ENCODE assay signal across 8 mouse cellular contexts in genomic region chr13:29985855-29986755, GRCm38 (mm10). TPM values are rescaled to one million over a fixed set of nuclear protein-coding genes. Genes with fewer than 3 reads are reported as not detected.
DNase-seq lines count a peak whose midpoint lies in the region; ATAC-seq and TF ChIP-seq lines count a peak whose summit lies in the region.

Gene E2f3 (minus strand): TSS chr13:29986063.

- no peak for TF ChIP-seq RAD21 in CH12.LX (IDR thresholded peaks at IDR 0.05; ENCODE audit: low read depth, low read length)

- dilution Hi-C loops in CH12.LX (cut with MboI; ENCODE audit: extremely low pct_ligation_motif_present, extremely low pct_unique_long_range_greater_than_20kb, low sequenced_read_pairs) = no loop called here

- no peaks in the 10 kb centered on the region for H3K9me3 ChIP-seq in CH12.LX (replicated peaks; ENCODE audit: low read length)
- no peaks in the 10 kb centered on the region for H3K9me3 ChIP-seq in forebrain, embryonic 11.5 days (ENCODE audit: control insufficient read depth, low read length)
- no peaks in the 10 kb centered on the region for H3K9me3 ChIP-seq in heart, embryonic 16.5 days (replicated peaks; ENCODE audit: control insufficient read depth, low read length)
- no peaks in the 10 kb centered on the region for H3K9me3 ChIP-seq in liver, embryonic 15.5 days (replicated peaks)
- no peaks in the 10 kb centered on the region for H3K9me3 ChIP-seq in neural tube, embryonic 12.5 days

- DNase-seq in CH12.LX (ENCODE audit: extremely low read depth) = peak; percentile 99
- peak; percentile 96 for DNase-seq in c-Kit-positive CD71-positive TER-119-negative erythroid progenitor cells, embryonic 14.5 days (ENCODE audit: low read depth)
- DNase-seq in forebrain, embryonic 11.5 days (ENCODE audit: low spot score) = peak; percentile 97
- DNase-seq in kidney, postnatal 36 days = peak; percentile 98 to 100
- peak; percentile 100 for DNase-seq in telencephalon, adult 2 months (ENCODE audit: low read depth, low spot score)

- peak within 1 kb of the TSS; percentile 81 for H3K9ac ChIP-seq in CH12.LX (ENCODE audit: insufficient read depth, low read depth)
- H3K9ac ChIP-seq in forebrain, embryonic 11.5 days (ENCODE audit: low read length) = peak within 1 kb of the TSS; percentile 100
- H3K9ac ChIP-seq in heart, embryonic 16.5 days (ENCODE audit: low read length) = peak within 1 kb of the TSS; percentile 100
- H3K9ac ChIP-seq in liver, embryonic 15.5 days = peak within 1 kb of the TSS; percentile 94
- H3K9ac ChIP-seq in neural tube, embryonic 12.5 days = peak within 1 kb of the TSS; percentile 97

- H3K4me1 ChIP-seq in CH12.LX (ENCODE audit: control insufficient read depth in 1 of 2, insufficient read depth in 2 of 2) = peaks cover 0 to 24% of the 10 kb centered on the region in 2 experiments; a peak in 2 of 4 replicates
- H3K4me1 ChIP-seq in forebrain, embryonic 11.5 days (replicated peaks; ENCODE audit: control insufficient read depth, insufficient read depth, low read length) = no peaks in the 10 kb centered on the region; the same call in 1 of the 2 replicates
- H3K4me1 ChIP-seq in heart, embryonic 16.5 days (ENCODE audit: control insufficient read depth, insufficient read depth, low read length) = peaks cover 16% of the 10 kb centered on the region
- H3K4me1 ChIP-seq in liver, embryonic 15.5 days (replicated peaks) = peaks cover 53% of the 10 kb centered on the region
- peaks cover 7% of the 10 kb centered on the region for H3K4me1 ChIP-seq in neural tube, embryonic 12.5 days

- ATAC-seq in forebrain, embryonic 11.5 days (replicated peaks; ENCODE audit: low FRiP score) = peak; percentile 96
- peak; percentile 95 for ATAC-seq in heart, embryonic 16.5 days (replicated peaks; ENCODE audit: extremely low read depth, insufficient read depth, low FRiP score)
- ATAC-seq in liver, embryonic 15.5 days (ENCODE audit: insufficient read depth) = peak; percentile 98
- ATAC-seq in neural tube, embryonic 12.5 days (ENCODE audit: low FRiP score, low read depth) = peak; percentile 96

- peaks cover 30% of the 10 kb centered on the region for H3K79me2 ChIP-seq in CH12.LX (replicated peaks; ENCODE audit: control insufficient read depth, extremely low read depth, insufficient read depth, poor library complexity, severe bottlenecking)

- H3K4me2 ChIP-seq in CH12.LX (ENCODE audit: insufficient read depth, low read depth, poor library complexity, severe bottlenecking) = peak within 1 kb of the TSS; percentile 42; the same call in 1 of the 2 replicates
- peak within 1 kb of the TSS; percentile 85 for H3K4me2 ChIP-seq in forebrain, embryonic 11.5 days (ENCODE audit: low read depth, low read length, severe bottlenecking)
- peak within 1 kb of the TSS; percentile 96 for H3K4me2 ChIP-seq in heart, embryonic 16.5 days (ENCODE audit: low read depth, low read length)
- H3K4me2 ChIP-seq in liver, embryonic 15.5 days = peak within 1 kb of the TSS; percentile 98
- peak within 1 kb of the TSS; percentile 88 for H3K4me2 ChIP-seq in neural tube, embryonic 12.5 days (replicated peaks)

- H3K27me3 ChIP-seq in CH12.LX (replicated peaks) = no peaks in the 10 kb centered on the region
- no peaks in the 10 kb centered on the region for H3K27me3 ChIP-seq in forebrain, embryonic 11.5 days (ENCODE audit: control insufficient read depth, insufficient read depth, low read length)
- H3K27me3 ChIP-seq in heart, embryonic 16.5 days (ENCODE audit: control insufficient read depth, insufficient read depth, low read length) = no peaks in the 10 kb centered on the region
- no peaks in the 10 kb centered on the region for H3K27me3 ChIP-seq in liver, embryonic 15.5 days
- no peaks in the 10 kb centered on the region for H3K27me3 ChIP-seq in neural tube, embryonic 12.5 days (replicated peaks)

- in situ Hi-C loops in CH12.LX (cut with MboI; ENCODE audit: low pct_ligation_motif_present, low pct_unique_long_range_greater_than_20kb, low sequenced_read_pairs) = no loop called here

- TF ChIP-seq POLR2A in CH12.LX (IDR thresholded peaks at IDR 0.05; ENCODE audit: low read depth, low read length) = peak; percentile 94

- H3K27ac ChIP-seq in CH12.LX (ENCODE audit: insufficient read depth, low read depth) = peak within 1 kb of the TSS; percentile 85
- peak within 1 kb of the TSS; percentile 96 for H3K27ac ChIP-seq in forebrain, embryonic 11.5 days (ENCODE audit: low read depth, low read length)
- H3K27ac ChIP-seq in heart, embryonic 16.5 days (ENCODE audit: low read length) = peak within 1 kb of the TSS; percentile 97
- peak within 1 kb of the TSS; percentile 89 for H3K27ac ChIP-seq in liver, embryonic 15.5 days (replicated peaks)
- peak within 1 kb of the TSS; percentile 88 for H3K27ac ChIP-seq in neural tube, embryonic 12.5 days

- H3K4me3 ChIP-seq in CH12.LX (replicated peaks in 1 of 3; ENCODE audit: low read depth in 2 of 3, low read length in 2 of 3, poor library complexity in 1 of 3) = peak within 1 kb of the TSS; percentile 79 to 94 (median 80)
- H3K4me3 ChIP-seq in forebrain, embryonic 11.5 days (ENCODE audit: low read depth, low read length) = peak within 1 kb of the TSS; percentile 98
- peak within 1 kb of the TSS; percentile 90 for H3K4me3 ChIP-seq in heart, embryonic 16.5 days (ENCODE audit: low read length)
- H3K4me3 ChIP-seq in liver, embryonic 15.5 days (replicated peaks) = peak within 1 kb of the TSS; percentile 93
- H3K4me3 ChIP-seq in neural tube, embryonic 12.5 days = peak within 1 kb of the TSS; percentile 91

- no peak for TF ChIP-seq EP300 in CH12.LX (IDR thresholded peaks at IDR 0.05; ENCODE audit: low read length)

- TF ChIP-seq CTCF in CH12.LX (conservative IDR thresholded peaks at IDR 0.05 in 1 of 2, IDR thresholded peaks at IDR 0.05 in 1 of 2; ENCODE audit: low read depth in 2 of 2, low read length in 2 of 2) = no peak

- WGBS in forebrain, embryonic 11.5 days = under 1% methylated on average over 45 of the region's 45 CpGs
- under 1% methylated on average over 45 of the region's 45 CpGs for WGBS in heart, embryonic 16.5 days
- under 1% methylated on average over 45 of the region's 45 CpGs for WGBS in liver, embryonic 15.5 days (ENCODE audit: insufficient replicate concordance)
- WGBS in neural tube, embryonic 12.5 days = under 1% methylated on average over 45 of the region's 45 CpGs

- H3K36me3 ChIP-seq in CH12.LX (replicated peaks in 1 of 2; ENCODE audit: control insufficient read depth in 1 of 2, insufficient read depth in 1 of 2, low read length in 1 of 2) = no peaks in the 10 kb centered on the region
- no peaks in the 10 kb centered on the region for H3K36me3 ChIP-seq in forebrain, embryonic 11.5 days (ENCODE audit: control insufficient read depth, insufficient read depth, low read length)
- no peaks in the 10 kb centered on the region for H3K36me3 ChIP-seq in heart, embryonic 16.5 days (ENCODE audit: control insufficient read depth, insufficient read depth)
- no peaks in the 10 kb centered on the region for H3K36me3 ChIP-seq in liver, embryonic 15.5 days (replicated peaks)
- no peaks in the 10 kb centered on the region for H3K36me3 ChIP-seq in neural tube, embryonic 12.5 days

TF ChIP-seq in CH12.LX, 34 proteins besides CTCF, POLR2A, EP300 and RAD21 (continues in another document):
- no peak for TF ChIP-seq ZNF384 (IDR thresholded peaks at IDR 0.05; ENCODE audit: low read depth, low read length)
- peak; percentile 97 for TF ChIP-seq NELFE (IDR thresholded peaks at IDR 0.05; ENCODE audit: low read depth, low read length)
- no peak for TF ChIP-seq USF2 (conservative IDR thresholded peaks at IDR 0.05; ENCODE audit: low read depth, low read length)
- TF ChIP-seq ZC3H11A (IDR thresholded peaks at IDR 0.05; ENCODE audit: low read depth, low read length) = no peak
- no peak for TF ChIP-seq GABPA (IDR thresholded peaks at IDR 0.05; ENCODE audit: insufficient replicate concordance, low read depth, low read length)
- TF ChIP-seq JUND (conservative IDR thresholded peaks at IDR 0.05; ENCODE audit: low read depth, low read length) = no peak
- TF ChIP-seq ZKSCAN1 (IDR thresholded peaks at IDR 0.05; ENCODE audit: borderline replicate concordance, low read depth, low read length) = no peak
- TF ChIP-seq TCF12 (IDR thresholded peaks at IDR 0.05; ENCODE audit: low read depth, low read length) = peak; percentile 96
- TF ChIP-seq POLR2AphosphoS2 (IDR thresholded peaks at IDR 0.05; ENCODE audit: low read depth, low read length) = peak; percentile 91; the same call in 1 of the 2 replicates
- no peak; the same call in 1 of the 2 replicates for TF ChIP-seq UBTF (IDR thresholded peaks at IDR 0.05; ENCODE audit: low read depth, low read length)
- peak; percentile 79; the same call in 1 of the 2 replicates for TF ChIP-seq CHD1 (IDR thresholded peaks at IDR 0.05; ENCODE audit: low read depth, low read length)
- TF ChIP-seq PAX5 (IDR thresholded peaks at IDR 0.05; ENCODE audit: low read length) = no peak
- peak; percentile 42; the same call in 1 of the 2 replicates for TF ChIP-seq BHLHE40 (IDR thresholded peaks at IDR 0.05; ENCODE audit: low read depth, low read length)
- TF ChIP-seq RCOR1 (conservative IDR thresholded peaks at IDR 0.05; ENCODE audit: low read depth, low read length) = no peak
- TF ChIP-seq MEF2A (IDR thresholded peaks at IDR 0.05; ENCODE audit: borderline replicate concordance, low read depth, low read length) = peak; percentile 73; the same call in 1 of the 2 replicates
- TF ChIP-seq MAX (IDR thresholded peaks at IDR 0.05; ENCODE audit: low read length) = peak; percentile 82
- peak; percentile 99 for TF ChIP-seq SIN3A (IDR thresholded peaks at IDR 0.05; ENCODE audit: low read length)
- no peak for TF ChIP-seq MAFK (IDR thresholded peaks at IDR 0.05; ENCODE audit: insufficient replicate concordance, low read length)
- TF ChIP-seq MYC (IDR thresholded peaks at IDR 0.05; ENCODE audit: low read depth, low read length) = peak; percentile 78; the same call in 1 of the 2 replicates
- TF ChIP-seq CHD2 (IDR thresholded peaks at IDR 0.05; ENCODE audit: low read length) = peak; percentile 80
- TF ChIP-seq HCFC1 (IDR thresholded peaks at IDR 0.05; ENCODE audit: low read depth, low read length) = peak; percentile 62
- TF ChIP-seq IRF4 (IDR thresholded peaks at IDR 0.05; ENCODE audit: low read depth, low read length) = peak; percentile 76; the same call in 1 of the 2 replicates
- TF ChIP-seq TBP (conservative IDR thresholded peaks at IDR 0.05; ENCODE audit: low read depth, low read length) = peak; percentile 96

RNA-seq across cellular contexts. Expression of gene E2f3, which starts in this region (rescaled TPM):
- total RNA-seq in CH12.LX (2012; rRNA removed) (7.6 and 9.4 TPM in 2 replicates), CH12.LX (2014; rRNA removed) (12.9 and 13.2 TPM in 2 replicates)
- polyA plus RNA-seq in CH12.LX (2012; ENCODE audit: insufficient read length, low read depth) = 18.2 and 20.7 TPM in 2 replicates
- 22.7 and 23.1 TPM in 2 replicates for polyA plus RNA-seq in forebrain, embryonic 11.5 days (2014; fragmentation: Nextera tagmentation; extraction: Ambion mirVana)
- 7.1 and 8.0 TPM in 2 replicates for polyA plus RNA-seq in heart, embryonic 16.5 days (2015; fragmentation: Nextera tagmentation; extraction: Ambion mirVana)
- 3.9 and 4.0 TPM in 2 replicates for polyA plus RNA-seq in liver, embryonic 15.5 days (2015; fragmentation: Nextera tagmentation; extraction: Ambion mirVana)
- 13.0 and 13.9 TPM in 2 replicates for polyA plus RNA-seq in neural tube, embryonic 12.5 days (2016; fragmentation: Nextera tagmentation; extraction: Ambion mirVana)

Comparison
In these comparisons a context has a peak if more than half of its experiments do, and no peak if none do; other contexts are left out.
1. Peak in every context shown above with its lines: DNase-seq, ATAC-seq, H3K4me3 ChIP-seq and H3K27ac ChIP-seq.
2. H3K4me2 ChIP-seq: peak in every context shown above with its lines; median percentile 98 in liver, embryonic 15.5 days; 96 in heart, embryonic 16.5 days; 88 in neural tube, embryonic 12.5 days; 85 in forebrain, embryonic 11.5 days; 42 in CH12.LX.